8 mouse cellular contexts compared by ENCODE assay signal in the genomic region with DNA sequence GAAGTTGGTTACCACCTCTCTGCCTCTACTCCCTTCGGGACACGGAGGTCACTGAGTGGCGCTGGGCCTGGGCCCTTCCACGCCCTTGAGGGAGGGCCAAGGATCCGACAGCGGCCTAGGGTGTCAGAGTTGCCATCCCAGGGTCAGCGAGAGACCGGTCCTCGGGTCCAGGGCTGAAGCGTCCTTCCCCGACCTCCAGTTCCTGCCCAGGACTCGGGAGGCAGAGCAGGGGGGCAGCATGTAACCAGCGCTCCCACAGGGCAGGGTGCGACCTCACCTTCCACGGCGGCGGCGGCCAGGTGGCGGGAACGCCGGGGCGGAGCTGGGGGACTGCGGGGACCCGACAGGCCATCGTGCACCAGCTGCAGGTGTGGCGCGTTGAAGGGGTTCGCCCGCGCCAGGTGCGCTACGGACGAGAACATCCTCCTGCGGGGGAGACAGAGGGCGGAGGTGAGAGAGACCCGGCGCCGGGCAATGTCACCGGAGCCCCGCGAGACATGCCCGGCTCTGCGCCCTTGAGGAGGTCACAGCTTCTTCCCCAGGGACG. TPM values are rescaled to one million over a fixed set of nuclear protein-coding genes. Genes with fewer than 3 reads are reported as not detected.
DNase-seq lines count a peak whose midpoint lies in the region; ATAC-seq and TF ChIP-seq lines count a peak whose summit lies in the region.

No protein-coding gene starts in this region.

- H3K9me3 ChIP-seq in hindbrain, embryonic 16.5 days (ENCODE audit: control insufficient read depth, low read length): no peaks in the 10 kb centered on the region
- H3K9me3 ChIP-seq in liver, embryonic 16.5 days (replicated peaks; ENCODE audit: control insufficient read depth, low read length): no peaks in the 10 kb centered on the region
- no peaks in the 10 kb centered on the region for H3K9me3 ChIP-seq in neural tube, embryonic 11.5 days (ENCODE audit: control insufficient read depth, low read length)

- H3K4me3 ChIP-seq in bone marrow macrophage, adult 2 months (ENCODE audit: insufficient read depth, low read length): peak overlapping the region; percentile 79
- peak overlapping the region; percentile 91 for H3K4me3 ChIP-seq in hindbrain, embryonic 16.5 days (ENCODE audit: low read length)
- H3K4me3 ChIP-seq in liver, embryonic 16.5 days (ENCODE audit: low read depth, low read length): peak overlapping the region; percentile 95
- H3K4me3 ChIP-seq in neural tube, embryonic 11.5 days (ENCODE audit: low read depth, low read length): peak overlapping the region; percentile 99

- TF ChIP-seq POLR2A in bone marrow macrophage, adult 2 months (IDR thresholded peaks at IDR 0.05; ENCODE audit: borderline replicate concordance, low read depth, low read length): no peak

- H3K27ac ChIP-seq in bone marrow macrophage, adult 2 months (ENCODE audit: insufficient read depth, low read depth, low read length): peak overlapping the region; percentile 68
- H3K27ac ChIP-seq in hindbrain, embryonic 16.5 days (ENCODE audit: low read depth, low read length): peak overlapping the region; percentile 95
- peak overlapping the region; percentile 93 for H3K27ac ChIP-seq in liver, embryonic 16.5 days (ENCODE audit: low read length)
- H3K27ac ChIP-seq in neural tube, embryonic 11.5 days (ENCODE audit: low read depth, low read length): peak overlapping the region; percentile 83

- H3K36me3 ChIP-seq in hindbrain, embryonic 16.5 days (ENCODE audit: control insufficient read depth, insufficient read depth, low read length): peaks cover 15% of the 10 kb centered on the region
- peaks cover 24% of the 10 kb centered on the region for H3K36me3 ChIP-seq in liver, embryonic 16.5 days (ENCODE audit: control insufficient read depth, insufficient read depth)
- H3K36me3 ChIP-seq in neural tube, embryonic 11.5 days (ENCODE audit: control insufficient read depth, insufficient read depth, low read length): peaks cover 6% of the 10 kb centered on the region

- no peaks in the 10 kb centered on the region for H3K27me3 ChIP-seq in hindbrain, embryonic 16.5 days (replicated peaks; ENCODE audit: control insufficient read depth, insufficient read depth, low read length)
- H3K27me3 ChIP-seq in liver, embryonic 16.5 days (ENCODE audit: control insufficient read depth, insufficient read depth, low read depth, low read length): no peaks in the 10 kb centered on the region
- no peaks in the 10 kb centered on the region for H3K27me3 ChIP-seq in neural tube, embryonic 11.5 days (ENCODE audit: control insufficient read depth, insufficient read depth, low read length)

- peak; percentile 53 for ATAC-seq in hindbrain, embryonic 16.5 days
- ATAC-seq in liver, embryonic 16.5 days (ENCODE audit: low read depth): peak; percentile 54
- peak; percentile 72 for ATAC-seq in neural tube, embryonic 11.5 days (ENCODE audit: insufficient read depth, low FRiP score, low TSS enrichment)

- TF ChIP-seq CTCF in bone marrow macrophage, adult 2 months (IDR thresholded peaks at IDR 0.05; ENCODE audit: low read depth, low read length): no peak

- peak overlapping the region; percentile 94 for H3K9ac ChIP-seq in hindbrain, embryonic 16.5 days (ENCODE audit: low read depth, low read length)
- peak overlapping the region; percentile 96 for H3K9ac ChIP-seq in liver, embryonic 16.5 days (ENCODE audit: low read depth, low read length)
- H3K9ac ChIP-seq in neural tube, embryonic 11.5 days (ENCODE audit: low read length): peak overlapping the region; percentile 96

- DNase-seq in retina, embryonic 14.5 days (ENCODE audit: low spot score): peak; percentile 32
- DNase-seq in retina, postnatal 1 day: no peak
- DNase-seq in gastrocnemius, adult 18-20 months (ENCODE audit: low spot score): peak; percentile 53
- peak; percentile 20 for DNase-seq in neural tube, embryonic 11.5 days (ENCODE audit: low spot score)
- no peak for DNase-seq in yolk sac, embryonic 10.5 days (ENCODE audit: low spot score)

- peaks cover 16% of the 10 kb centered on the region for H3K4me1 ChIP-seq in bone marrow macrophage, adult 2 months (ENCODE audit: control insufficient read depth, insufficient read depth, low read length)
- H3K4me1 ChIP-seq in hindbrain, embryonic 16.5 days (ENCODE audit: control insufficient read depth, insufficient read depth, low read depth, low read length): peaks cover 14% of the 10 kb centered on the region
- H3K4me1 ChIP-seq in liver, embryonic 16.5 days (ENCODE audit: control insufficient read depth, low read depth, low read length): peaks cover 17% of the 10 kb centered on the region
- peaks cover 9% of the 10 kb centered on the region; the same call in 1 of the 2 replicates for H3K4me1 ChIP-seq in neural tube, embryonic 11.5 days (ENCODE audit: control insufficient read depth, insufficient read depth, low read length)

- WGBS in hindbrain, embryonic 16.5 days: under 1% methylated on average over 43 of the region's 44 CpGs
- under 1% methylated on average over 44 of the region's 44 CpGs for WGBS in liver, embryonic 16.5 days (ENCODE audit: insufficient replicate concordance)
- WGBS in neural tube, embryonic 11.5 days: under 1% methylated on average over 44 of the region's 44 CpGs

- H3K4me2 ChIP-seq in hindbrain, embryonic 16.5 days (ENCODE audit: low read length): peak overlapping the region; percentile 54
- H3K4me2 ChIP-seq in liver, embryonic 16.5 days (ENCODE audit: low read depth, low read length): peak overlapping the region; percentile 85
- peak overlapping the region; percentile 89 for H3K4me2 ChIP-seq in neural tube, embryonic 11.5 days (ENCODE audit: low read depth)

RNA-seq across cellular contexts. Expression of gene Slc25a3, which starts 0.5 kb away (rescaled TPM):
- 517 and 528 TPM in 2 replicates for polyA plus RNA-seq in bone marrow macrophage, adult 2 months (2012; ENCODE audit: insufficient read depth, insufficient read length, missing spikeins)
- 1,000 to 10,000 TPM; 1,039 to 1,209 TPM for total RNA-seq in gastrocnemius, adult 18-20 months (2021)
- polyA plus RNA-seq in hindbrain, embryonic 16.5 days (2015; fragmentation: Nextera tagmentation; extraction: Ambion mirVana): 635 and 651 TPM in 2 replicates
- 184 and 186 TPM in 2 replicates for polyA plus RNA-seq in liver, embryonic 16.5 days (2015; fragmentation: Nextera tagmentation; extraction: Ambion mirVana)
- 434 and 443 TPM in 2 replicates for polyA plus RNA-seq in neural tube, embryonic 11.5 days (2014; fragmentation: Nextera tagmentation; extraction: Ambion mirVana)

RNA-seq across cellular contexts. Expression of gene Ikbip, which starts 40.6 kb away (rescaled TPM):
- 20.4 and 22.5 TPM in 2 replicates for polyA plus RNA-seq in bone marrow macrophage, adult 2 months (2012; ENCODE audit: insufficient read depth, insufficient read length, missing spikeins)
- 10 to 100 TPM in 1 of 2 experiments, 1 to 10 TPM in 1; 9.7 to 12.7 TPM for total RNA-seq in gastrocnemius, adult 18-20 months (2021)
- 19.7 and 20.6 TPM in 2 replicates for polyA plus RNA-seq in hindbrain, embryonic 16.5 days (2015; fragmentation: Nextera tagmentation; extraction: Ambion mirVana)
- 6.5 and 6.9 TPM in 2 replicates for polyA plus RNA-seq in liver, embryonic 16.5 days (2015; fragmentation: Nextera tagmentation; extraction: Ambion mirVana)
- polyA plus RNA-seq in neural tube, embryonic 11.5 days (2014; fragmentation: Nextera tagmentation; extraction: Ambion mirVana): 22.4 and 26.2 TPM in 2 replicates

RNA-seq across cellular contexts. Expression of gene Apaf1, which starts 40.8 kb away (rescaled TPM):
- 48.3 and 56.7 TPM in 2 replicates for polyA plus RNA-seq in bone marrow macrophage, adult 2 months (2012; ENCODE audit: insufficient read depth, insufficient read length, missing spikeins)
- total RNA-seq in gastrocnemius, adult 18-20 months (2021): 1 to 10 TPM; 1.7 to 2.2 TPM
- polyA plus RNA-seq in hindbrain, embryonic 16.5 days (2015; fragmentation: Nextera tagmentation; extraction: Ambion mirVana): 12.2 and 15.2 TPM in 2 replicates
- polyA plus RNA-seq in liver, embryonic 16.5 days (2015; fragmentation: Nextera tagmentation; extraction: Ambion mirVana): 5.8 and 7.0 TPM in 2 replicates
- 27.4 and 28.1 TPM in 2 replicates for polyA plus RNA-seq in neural tube, embryonic 11.5 days (2014; fragmentation: Nextera tagmentation; extraction: Ambion mirVana)

RNA-seq across cellular contexts. Expression of gene Tmpo, which starts 57.8 kb away (rescaled TPM):
- polyA plus RNA-seq in bone marrow macrophage, adult 2 months (2012; ENCODE audit: insufficient read depth, insufficient read length, missing spikeins): 150 and 155 TPM in 2 replicates
- total RNA-seq in gastrocnemius, adult 18-20 months (2021): 10 to 100 TPM; 49.9 to 50.5 TPM
- polyA plus RNA-seq in hindbrain, embryonic 16.5 days (2015; fragmentation: Nextera tagmentation; extraction: Ambion mirVana): 68.7 and 83.7 TPM in 2 replicates
- polyA plus RNA-seq in liver, embryonic 16.5 days (2015; fragmentation: Nextera tagmentation; extraction: Ambion mirVana): 99.2 and 101 TPM in 2 replicates
- 286 and 314 TPM in 2 replicates for polyA plus RNA-seq in neural tube, embryonic 11.5 days (2014; fragmentation: Nextera tagmentation; extraction: Ambion mirVana)

Comparison
In these comparisons a context has a peak if more than half of its experiments do, and no peak if none do; other contexts are left out.
1. DNase-seq: peak in retina, embryonic 14.5 days (single experiment), gastrocnemius, adult 18-20 months (single experiment) and neural tube, embryonic 11.5 days (single experiment); none in retina, postnatal 1 day (single experiment) and yolk sac, embryonic 10.5 days (single experiment).
2. Peak in every context shown above with its lines, with median percentiles within 50 percentile points of each other: H3K27ac ChIP-seq, H3K4me3 ChIP-seq, ATAC-seq, H3K4me2 ChIP-seq and H3K9ac ChIP-seq.